Comparison of ENCODE assay signal across 12 mouse cellular contexts in genomic region chr15:40020097-40020496, GRCm38 (mm10).
"Had no signal": no experiment of that assay in that cellular context is flagged by ENCODE, and none has a peak within 500 bp of the region (broad histone marks: within the 10 kb centered on the region; RNA-seq: fewer than 3 reads in every experiment).

No protein-coding gene starts in this region.

- DNase-seq: kidney, adult 9 months; kidney, postnatal 36 days; layer of hippocampus, adult 9-11 months; liver; liver, embryonic 13.5 days; liver, postnatal 0 days; lung, postnatal 14 days; right cerebral cortex, postnatal 14 days; thymus, postnatal 4 days had no signal

- H3K9me3 ChIP-seq: liver, embryonic 13.5 days; lung, embryonic 15.5 days; midbrain, embryonic 13.5 days had no signal

- H3K27me3 ChIP-seq: liver, embryonic 13.5 days; lung, embryonic 15.5 days had no signal

- ATAC-seq: liver, postnatal 0 days; midbrain, embryonic 13.5 days had no signal

- H3K4me3 ChIP-seq: liver, embryonic 13.5 days; lung, embryonic 15.5 days; midbrain, embryonic 13.5 days had no signal

- H3K27ac ChIP-seq: kidney, postnatal 0 days; liver, embryonic 13.5 days; lung, embryonic 15.5 days; midbrain, embryonic 13.5 days had no signal

- H3K36me3 ChIP-seq: liver, embryonic 13.5 days; lung, embryonic 15.5 days; midbrain, embryonic 13.5 days had no signal

- H3K4me2 ChIP-seq: liver, embryonic 13.5 days; lung, embryonic 15.5 days; midbrain, embryonic 13.5 days had no signal

- H3K9ac ChIP-seq: liver, embryonic 13.5 days; liver, postnatal 0 days; lung, embryonic 15.5 days; midbrain, embryonic 13.5 days had no signal
